27 mouse cellular contexts compared by ENCODE assay signal in genomic region chr4:28064935-28065334, GRCm38 (mm10).
"Had no signal": no experiment of that assay in that cellular context is flagged by ENCODE, and none has a peak within 500 bp of the region (broad histone marks: within the 10 kb centered on the region; RNA-seq: fewer than 3 reads in every experiment).

No protein-coding gene starts in this region.

- H3K27ac ChIP-seq: heart, adult 2 months; heart, embryonic 13.5 days; heart, embryonic 15.5 days; hindbrain, embryonic 13.5 days; hindbrain, embryonic 15.5 days; hindbrain, postnatal 0 days; kidney, embryonic 15.5 days; kidney, postnatal 0 days; left cerebral cortex, adult 2 months; limb, embryonic 10.5 days; limb, embryonic 12.5 days; liver, embryonic 13.5 days; liver, embryonic 15.5 days had no signal

- H3K4me2 ChIP-seq: heart, embryonic 11.5 days; heart, embryonic 13.5 days; heart, embryonic 15.5 days; hindbrain, embryonic 13.5 days; hindbrain, embryonic 15.5 days; kidney, embryonic 15.5 days; limb, embryonic 12.5 days; liver, embryonic 11.5 days; liver, embryonic 13.5 days; liver, embryonic 15.5 days had no signal

- H3K9ac ChIP-seq: heart, embryonic 13.5 days; heart, embryonic 15.5 days; hindbrain, embryonic 13.5 days; hindbrain, embryonic 15.5 days; kidney, embryonic 15.5 days; limb, embryonic 12.5 days; liver, embryonic 13.5 days; liver, embryonic 15.5 days had no signal

- ATAC-seq: hindbrain, postnatal 0 days; intestine, embryonic 16.5 days had no signal

- H3K27me3 ChIP-seq: heart, embryonic 13.5 days; heart, embryonic 15.5 days; hindbrain, embryonic 13.5 days; hindbrain, embryonic 15.5 days; kidney, embryonic 15.5 days; limb, embryonic 12.5 days; liver, embryonic 13.5 days; liver, embryonic 15.5 days had no signal

- H3K4me3 ChIP-seq: heart, adult 2 months; heart, embryonic 13.5 days; heart, embryonic 15.5 days; hindbrain, embryonic 13.5 days; hindbrain, embryonic 15.5 days; kidney, embryonic 15.5 days; left cerebral cortex, adult 2 months; limb, embryonic 10.5 days; limb, embryonic 12.5 days; liver, embryonic 13.5 days; liver, embryonic 15.5 days had no signal

- H3K4me1 ChIP-seq: heart, embryonic 13.5 days; heart, embryonic 15.5 days; hindbrain, embryonic 13.5 days; hindbrain, embryonic 15.5 days; kidney, embryonic 15.5 days; limb, embryonic 10.5 days; limb, embryonic 12.5 days; liver, embryonic 13.5 days; liver, embryonic 15.5 days had no signal

- H3K9me3 ChIP-seq: heart, embryonic 13.5 days; heart, embryonic 15.5 days; hindbrain, embryonic 13.5 days; hindbrain, embryonic 15.5 days; kidney, embryonic 15.5 days; limb, embryonic 10.5 days; limb, embryonic 12.5 days; liver, embryonic 13.5 days; liver, embryonic 15.5 days had no signal

- H3K36me3 ChIP-seq: heart, embryonic 13.5 days; heart, embryonic 15.5 days; hindbrain, embryonic 13.5 days; hindbrain, embryonic 15.5 days; kidney, embryonic 15.5 days; limb, embryonic 10.5 days; limb, embryonic 12.5 days; liver, embryonic 13.5 days; liver, embryonic 15.5 days had no signal

- DNase-seq: gastrocnemius, postnatal 14 days; gastrocnemius, postnatal 36 days; heart, adult 11 months; heart, adult 2 months; heart, postnatal 14 days; heart, postnatal 36 days; kidney, adult 11 months; kidney, adult 2 months; kidney, adult 9 months; kidney, postnatal 25 days; kidney, postnatal 4 days; liver; liver, embryonic 13.5 days had no signal
